Mouse (Mus musculus) NIH3T3 (cell line): Measurements from ENCODE around the gene Magi1.

ENCODE experiments used
- DNase-seq: peaks from one replicate; pipeline ENCODE4 v3.0.0-alpha.2; 2012; ENCODE audit warnings: low read depth

Gene Magi1

GRCm38 (mm10) chr6:94111833-94112232 is 171.9 kb downstream of the Magi1 start:
- no peak for DNase-seq

DNA sequence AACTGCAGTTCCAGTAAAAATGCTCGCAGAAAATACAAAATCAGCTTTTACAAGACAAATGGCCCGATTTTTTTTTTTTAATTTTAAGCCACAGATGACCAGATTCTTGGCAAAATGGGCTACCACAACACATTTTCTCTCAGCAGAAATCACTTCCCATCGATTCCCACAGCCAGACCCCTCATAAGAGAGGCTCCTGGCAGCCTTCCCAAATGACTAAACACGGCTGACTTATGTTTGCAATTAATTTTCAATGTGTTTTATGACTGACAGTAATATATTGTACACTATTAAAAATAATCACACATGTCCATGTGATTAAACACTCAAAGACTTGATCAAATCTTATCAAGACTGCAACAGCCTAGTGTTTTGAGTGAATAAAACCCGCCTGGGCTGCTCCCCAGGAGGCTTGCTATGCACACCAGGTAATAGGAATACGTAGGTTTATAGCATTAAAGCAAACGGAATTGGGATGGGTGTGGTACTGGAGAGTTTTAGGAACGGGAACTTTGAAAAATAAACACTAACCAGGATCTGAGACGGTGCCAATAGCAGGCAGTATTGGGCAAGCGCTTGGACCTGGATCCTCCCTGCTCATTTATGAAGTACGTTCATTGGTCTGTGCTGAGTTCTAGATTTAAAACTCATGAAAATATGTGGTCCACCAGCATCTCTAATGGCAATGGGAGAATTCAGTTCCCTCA is 176.2 kb downstream of the Magi1 start:
- peak; percentile 93 for DNase-seq

DNA sequence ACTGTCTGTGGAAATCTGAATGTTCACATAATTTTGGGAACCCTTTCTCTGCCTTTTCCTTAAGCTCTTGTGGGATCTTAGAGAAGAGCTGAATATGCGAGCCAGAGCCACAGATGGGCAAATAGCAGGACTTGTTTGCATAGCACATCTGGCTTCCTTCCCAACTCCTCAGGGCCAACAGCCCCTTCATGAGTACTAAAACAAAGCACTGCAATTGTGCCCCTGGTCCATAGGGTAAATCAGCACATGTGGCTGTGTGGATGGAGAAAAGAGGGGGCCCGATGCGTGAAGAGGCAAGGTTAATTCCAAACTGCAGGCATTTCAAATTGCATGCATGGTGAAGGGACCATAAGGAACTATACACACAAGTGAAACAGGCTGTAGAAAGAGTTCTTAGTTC is 180.1 kb downstream of the Magi1 start:
- DNase-seq: peak; percentile 23

DNA sequence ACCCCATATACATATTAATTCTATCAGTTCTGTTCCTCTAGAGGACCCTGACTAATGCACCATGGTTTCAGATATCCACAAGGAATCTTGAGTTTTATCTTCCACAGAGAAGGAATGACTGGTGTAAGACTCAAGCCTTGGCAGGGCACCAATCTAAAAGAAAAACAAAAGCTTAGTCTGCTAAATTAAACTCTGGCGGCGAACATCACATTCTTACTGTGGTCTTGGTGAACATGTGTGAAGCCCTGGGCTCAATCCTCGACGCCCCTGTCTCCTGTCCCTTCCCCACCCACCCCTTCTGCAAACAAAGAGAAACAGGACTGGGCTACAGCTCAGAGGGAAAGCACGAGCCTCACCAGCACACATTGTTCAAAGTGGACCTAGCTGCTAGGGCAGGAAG is 182.5 kb downstream of the Magi1 start:
- DNase-seq: peak; percentile 89

DNA sequence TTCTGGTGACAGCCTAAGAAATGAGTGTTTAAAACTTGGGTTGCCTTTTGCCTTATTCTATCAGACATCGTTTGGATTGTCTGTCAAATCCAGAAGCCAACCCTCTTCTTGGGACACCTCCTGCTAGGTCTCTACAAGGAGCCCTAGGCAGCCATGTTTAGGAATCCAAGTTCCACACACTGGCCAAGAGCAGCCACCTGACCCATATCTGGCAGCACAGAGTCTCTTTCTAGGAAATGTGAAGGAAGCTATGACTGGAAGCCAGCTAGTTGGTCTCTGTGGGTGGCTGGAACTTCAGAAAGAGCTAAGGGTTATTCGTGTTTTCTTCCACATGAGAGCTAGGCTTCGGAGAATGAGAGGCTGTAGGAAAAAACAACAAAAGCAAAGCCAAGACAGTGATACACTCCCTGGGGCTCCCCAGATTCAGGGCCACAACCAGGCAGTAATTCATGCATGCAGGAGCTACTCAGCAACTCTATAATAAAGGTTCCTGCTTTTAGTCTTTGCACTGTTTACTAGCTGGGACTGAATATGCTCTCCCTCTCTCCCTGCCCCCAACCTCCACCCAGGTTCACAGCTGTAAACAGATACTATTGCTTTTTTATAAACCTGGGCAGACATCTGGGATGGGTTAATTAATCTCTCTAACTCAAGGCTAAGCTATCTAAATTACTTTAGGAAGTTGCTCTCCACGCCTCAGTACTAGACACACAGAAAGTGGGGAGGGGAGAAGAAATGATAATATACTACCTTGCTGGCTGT is 188.6 kb downstream of the Magi1 start:
- peak; percentile 30 for DNase-seq

DNA sequence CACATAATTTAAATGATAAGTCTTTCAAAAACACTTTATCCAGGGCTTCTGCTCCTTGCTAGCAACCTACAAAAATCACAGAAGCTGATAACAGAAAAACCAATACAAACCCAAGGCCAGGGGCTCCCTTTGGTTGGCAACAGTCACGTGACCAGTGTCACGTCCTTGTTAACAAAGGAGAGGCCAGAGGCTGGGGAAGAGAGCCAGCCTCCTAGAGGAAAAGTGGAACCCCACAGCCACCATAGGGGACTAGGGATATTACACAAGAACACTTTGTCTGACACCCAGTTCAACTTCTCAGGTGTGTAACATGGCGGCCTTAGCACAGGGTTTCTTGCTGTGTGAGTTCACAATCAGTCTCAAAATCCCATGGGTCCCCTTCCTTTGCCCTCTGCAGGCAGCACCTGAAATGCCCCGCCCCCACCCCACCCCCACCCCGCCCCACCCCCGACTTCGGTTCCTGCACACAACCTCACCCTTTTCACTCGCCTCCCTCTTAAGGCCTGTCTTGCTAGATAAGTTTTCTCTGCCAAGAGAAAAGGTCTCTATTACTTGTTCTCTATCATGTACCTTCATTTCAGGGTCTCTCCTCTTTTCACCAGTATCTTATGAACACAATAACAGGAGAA is 190.6 kb downstream of the Magi1 start:
- DNase-seq: no peak

- DNase-seq: no peak
These were observed 191.2 kb downstream of the Magi1 start for GRCm38 (mm10) chr6:94092500-94092899.

DNA sequence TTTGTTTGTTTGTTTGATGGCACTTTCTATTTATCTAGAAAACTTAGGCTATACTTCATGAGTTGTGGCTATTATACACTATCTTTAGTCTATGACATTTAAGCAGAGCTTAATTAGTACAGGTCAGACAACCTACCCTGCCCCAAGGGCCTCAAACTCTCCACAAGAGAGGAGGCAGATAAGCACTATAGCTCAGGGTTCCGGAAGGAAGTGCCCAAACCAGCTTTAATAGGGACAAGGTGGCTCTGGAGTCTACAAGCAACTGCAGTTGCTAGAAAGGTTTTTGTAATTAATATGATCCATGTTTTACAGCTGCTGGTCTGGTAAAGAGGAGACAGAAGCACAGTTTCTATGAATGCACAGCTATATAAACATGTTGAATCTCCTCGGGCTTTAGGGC is 196.9 kb downstream of the Magi1 start:
- DNase-seq: no peak

DNA sequence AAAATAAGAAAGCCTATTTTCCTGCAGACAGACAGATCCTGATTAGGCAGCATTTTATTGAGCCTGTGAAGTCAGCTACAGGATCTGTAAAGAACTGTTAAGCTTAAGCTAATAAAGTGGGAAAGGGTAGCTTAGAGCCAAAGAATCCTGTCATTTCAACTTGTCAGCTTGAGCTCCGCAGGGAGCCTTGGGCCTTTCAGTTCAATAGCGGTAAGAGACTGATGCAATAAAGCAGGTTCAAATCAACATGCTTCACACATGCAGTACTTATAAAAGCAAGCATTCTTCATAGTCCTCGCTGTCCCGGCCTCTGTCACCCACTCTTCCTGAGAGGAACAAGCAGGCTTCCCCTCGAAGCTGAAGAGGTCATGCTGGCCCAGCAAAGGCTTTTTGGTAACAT is 199.0 kb downstream of the Magi1 start:
- DNase-seq: no peak

GRCm38 (mm10) chr6:94083459-94083858 is 200.3 kb downstream of the Magi1 start:
- no peak for DNase-seq

GRCm38 (mm10) chr6:94080933-94081545 is 202.7 kb downstream of the Magi1 start:
- DNase-seq: peak; percentile 94

DNA sequence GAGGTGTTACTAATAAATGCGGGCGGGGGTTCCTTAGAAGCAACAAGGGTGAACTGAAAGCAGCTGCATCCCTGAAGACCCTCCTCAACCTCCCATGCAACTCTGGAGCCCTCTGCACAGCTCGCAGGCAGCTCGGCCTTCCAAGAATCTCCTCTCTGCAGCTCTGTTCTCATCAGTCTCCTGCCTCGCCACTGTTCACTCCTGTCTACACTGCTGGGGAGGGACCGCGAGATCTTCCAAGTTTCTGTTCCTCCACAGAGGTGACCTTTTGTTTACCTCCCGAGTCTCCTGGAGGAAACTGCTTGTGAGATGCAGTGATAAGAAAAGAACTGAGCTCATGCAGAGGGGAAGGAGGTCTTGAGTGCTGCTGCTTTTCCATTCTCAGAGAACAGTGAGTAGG is 204.8 kb downstream of the Magi1 start:
- DNase-seq: no peak

DNA sequence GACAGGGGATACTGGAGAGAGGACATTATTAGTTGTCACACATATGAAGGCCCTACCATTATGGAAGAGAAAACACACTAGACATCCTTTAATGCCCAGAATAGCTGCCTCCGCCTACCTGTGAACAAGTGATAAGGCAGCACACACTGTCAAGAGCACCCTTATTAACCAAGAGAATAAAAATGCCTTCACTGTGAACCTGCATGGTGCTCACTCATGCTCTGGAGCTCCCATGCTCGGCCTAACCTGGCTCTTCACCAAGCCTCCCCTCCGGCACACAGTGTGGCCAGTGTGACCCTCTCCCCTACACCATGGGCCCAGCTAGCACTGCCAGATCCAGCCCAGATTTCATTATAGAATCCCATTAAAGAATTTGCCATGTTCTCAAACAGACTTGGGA is 206.7 kb downstream of the Magi1 start:
- no peak for DNase-seq

DNA sequence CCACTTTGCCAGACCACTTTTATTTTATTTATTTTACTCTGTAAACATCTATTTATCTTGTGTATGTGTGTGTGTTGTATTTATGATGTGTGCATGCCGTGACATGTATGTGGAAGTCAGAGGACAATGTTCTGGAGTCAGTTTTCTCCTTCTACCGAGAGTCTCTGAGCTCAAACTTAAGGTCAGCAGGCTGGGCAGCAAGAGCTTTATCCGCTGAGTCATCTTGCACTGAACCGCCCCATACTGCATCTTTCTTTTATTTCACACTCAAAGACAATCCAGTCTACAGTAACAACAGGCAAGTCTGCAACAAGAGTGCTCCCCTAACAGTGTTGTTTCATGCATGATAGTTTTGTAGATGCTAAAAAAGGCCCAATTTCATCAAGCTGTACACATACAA is 207.7 kb downstream of the Magi1 start:
- peak; percentile 54 for DNase-seq

DNA sequence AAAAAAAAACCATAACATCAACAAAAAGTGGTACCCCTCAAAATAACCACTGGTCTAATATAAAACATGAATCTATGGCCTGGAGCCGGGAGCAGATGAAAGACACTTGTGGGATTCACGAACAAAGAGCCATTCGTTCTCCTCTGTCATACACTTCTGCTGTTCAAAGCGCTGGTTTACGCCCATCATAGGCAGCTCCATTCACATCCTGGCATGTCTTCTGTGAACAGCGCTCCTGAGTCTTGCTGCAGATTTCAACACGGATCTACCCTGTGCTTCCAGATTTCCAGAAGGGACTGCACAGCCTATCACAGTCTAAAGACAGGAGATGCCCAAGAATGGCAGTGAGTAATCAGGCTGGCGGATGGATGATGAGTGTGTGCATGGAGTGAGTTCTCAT is 208.5 kb downstream of the Magi1 start:
- peak; percentile 86 for DNase-seq

GRCm38 (mm10) chr6:94071676-94072075 is 212.0 kb downstream of the Magi1 start:
- DNase-seq: no peak

GRCm38 (mm10) chr6:94070702-94071101 is 213.0 kb downstream of the Magi1 start:
- no peak for DNase-seq

DNA sequence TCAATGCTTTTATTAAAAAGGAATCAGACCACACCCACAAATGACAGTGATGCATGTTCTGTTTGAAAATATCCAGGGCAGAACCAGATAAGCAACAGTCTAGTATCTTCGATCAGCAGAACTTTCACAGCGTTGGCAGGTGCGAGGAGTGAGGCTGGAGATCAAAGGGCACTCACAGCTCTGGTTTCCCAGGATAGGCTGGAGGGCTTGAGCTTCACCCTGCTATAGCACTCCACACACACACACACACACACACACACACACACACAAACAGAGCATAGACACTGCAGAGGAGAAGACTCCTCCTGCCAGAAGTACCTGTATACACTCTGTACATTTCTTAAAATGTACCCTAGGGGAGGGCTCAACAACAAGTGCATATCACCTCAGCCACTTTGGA is 214.3 kb downstream of the Magi1 start:
- DNase-seq: no peak

DNA sequence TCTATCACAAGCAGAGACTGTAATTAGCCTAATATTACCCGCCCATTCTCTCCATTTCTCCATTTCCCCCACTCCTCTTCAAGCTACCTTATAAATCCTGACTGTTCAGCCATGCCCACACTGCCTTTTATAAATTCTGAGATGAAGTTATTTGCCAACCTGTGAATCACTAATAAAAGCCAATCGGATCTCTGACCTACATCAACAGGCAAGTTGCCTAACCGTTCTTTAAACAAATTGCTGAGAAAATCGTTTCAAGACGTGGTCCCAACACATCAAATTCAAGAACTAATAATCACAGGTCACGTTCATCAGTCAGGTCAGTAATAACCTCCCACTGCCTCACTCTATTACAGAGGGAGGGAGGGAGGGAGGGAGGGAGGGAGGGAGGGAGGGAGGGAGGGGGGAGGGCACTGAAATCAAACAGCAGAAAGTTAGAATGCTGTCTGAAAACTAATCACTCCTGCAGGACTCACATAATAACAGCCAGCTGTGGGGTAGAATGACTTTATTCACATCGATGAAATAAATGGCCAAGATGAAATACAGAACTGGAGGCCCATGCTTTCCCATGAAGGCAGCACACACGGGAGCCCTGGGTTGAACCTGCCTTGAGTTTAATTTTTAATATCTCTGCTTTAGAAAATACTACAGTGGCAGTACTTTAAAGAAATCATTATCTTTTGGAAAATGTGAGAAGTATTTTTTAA is 215.8 kb downstream of the Magi1 start:
- peak; percentile 51 for DNase-seq

- DNase-seq: no peak
These were observed 218.9 kb downstream of the Magi1 start for GRCm38 (mm10) chr6:94064832-94065231.

GRCm38 (mm10) chr6:94063542-94063941 is 220.2 kb downstream of the Magi1 start:
- no peak for DNase-seq

DNA sequence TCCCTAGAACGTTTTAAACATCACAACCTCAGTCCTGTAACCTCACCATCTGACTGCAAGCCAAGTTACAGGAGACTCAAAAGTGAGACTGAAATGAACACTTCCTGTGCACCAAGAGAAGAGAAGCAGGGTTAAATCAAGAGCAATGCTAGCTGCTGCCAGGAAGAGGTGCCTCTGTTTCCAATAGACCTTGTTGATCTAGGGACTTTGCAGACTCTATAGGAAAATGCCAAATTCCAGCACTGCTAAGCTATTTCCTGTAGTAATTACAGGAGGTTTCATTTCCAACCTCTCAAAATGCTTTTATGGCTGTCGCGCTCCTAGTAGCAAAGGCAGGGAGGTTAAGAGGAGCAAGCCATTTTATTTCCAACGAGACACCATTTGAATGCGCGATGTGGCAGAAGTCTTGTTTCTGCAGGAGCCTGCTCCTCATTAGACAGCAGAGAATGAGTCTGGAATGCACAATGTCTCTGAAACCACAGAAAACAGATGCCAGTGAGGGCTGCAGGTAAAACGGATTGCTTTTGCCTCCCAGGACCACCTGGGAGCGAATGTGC is 222.2 kb downstream of the Magi1 start:
- no peak for DNase-seq
